Mouse (Mus musculus) neural tube, embryonic 14.5 days (tissue): Measurements from ENCODE around the gene Dnah1. TPM values are rescaled to one million over a fixed set of nuclear protein-coding genes. Genes with fewer than 3 reads are reported as not detected.

Experiments
- ATAC-seq: fragments of 200-750 bp; cut with Nextera tagmentation; 2 replicates; pipeline ENCODE4 v1.8.0; 2017; ENCODE audit warnings: low read depth, mild to moderate bottlenecking, moderate TSS enrichment, moderate library complexity
- H3K27ac ChIP-seq: fragments of 300-500 bp; sonication (generic); 2 replicates; pipeline ENCODE4 v1.5.1; 2014; ENCODE audit warnings: low read depth, mild to moderate bottlenecking, control low read depth, low read length, moderate library complexity, mixed read lengths
- H3K27me3 ChIP-seq: fragments of 300-500 bp; sonication (generic); 2 replicates; pipeline ENCODE4 v1.6.1; 2014; ENCODE audit warnings: low read length; ENCODE audit not compliant: control insufficient read depth, insufficient read depth
- H3K36me3 ChIP-seq: fragments of 300-500 bp; sonication (generic); 2 replicates; pipeline ENCODE4 v1.6.1; 2014; ENCODE audit warnings: low read length, mixed read lengths; ENCODE audit not compliant: control insufficient read depth, insufficient read depth
- H3K4me1 ChIP-seq: fragments of 300-500 bp; sonication (generic); 2 replicates; pipeline ENCODE4 v1.6.1; 2014; ENCODE audit warnings: low read length; ENCODE audit not compliant: control insufficient read depth, insufficient read depth
- H3K4me2 ChIP-seq: fragments of 300-500 bp; sonication (generic); 2 replicates; pipeline ENCODE4 v1.6.1; 2014; ENCODE audit warnings: mild to moderate bottlenecking, low read depth, low read length, control low read depth
- H3K4me3 ChIP-seq: fragments of 300-500 bp; sonication (generic); 2 replicates; pipeline ENCODE4 v1.5.1; 2014; ENCODE audit warnings: low read depth, low read length, control low read depth, mixed read lengths
- H3K9ac ChIP-seq: fragments of 300-500 bp; sonication (generic); replicated peaks from 2 replicates; pipeline ENCODE4 v1.6.1; 2014; ENCODE audit warnings: low read depth, mild to moderate bottlenecking, control low read depth, low read length, mixed read lengths
- H3K9me3 ChIP-seq: fragments of 300-500 bp; sonication (generic); 2 replicates; pipeline ENCODE4 v1.6.1; 2016; ENCODE audit warnings: low read length; ENCODE audit not compliant: control insufficient read depth
- WGBS: fragments of 180-500 bp; shearing (Covaris S2); extraction: QIAGEN DNeasy Blood & Tissue Kit; methylation state at CpG from one replicate; pipeline ENCODE4 v1.1.7; 2014; 5-methylcytosine and 5-hydroxymethylcytosine counted together
- polyA plus RNA-seq: library from polyadenylated mRNA; unstranded; fragments of >200 nt; fragmentation: Nextera tagmentation; extraction: Ambion mirVana; gene quantifications from 2 replicates; pipeline ENCODE4 v1.2.1, GENCODE M21; 2014

Gene Dnah1
- polyA plus RNA-seq, 1 experiment from 2014 or later = 4.0 TPM

DNA sequence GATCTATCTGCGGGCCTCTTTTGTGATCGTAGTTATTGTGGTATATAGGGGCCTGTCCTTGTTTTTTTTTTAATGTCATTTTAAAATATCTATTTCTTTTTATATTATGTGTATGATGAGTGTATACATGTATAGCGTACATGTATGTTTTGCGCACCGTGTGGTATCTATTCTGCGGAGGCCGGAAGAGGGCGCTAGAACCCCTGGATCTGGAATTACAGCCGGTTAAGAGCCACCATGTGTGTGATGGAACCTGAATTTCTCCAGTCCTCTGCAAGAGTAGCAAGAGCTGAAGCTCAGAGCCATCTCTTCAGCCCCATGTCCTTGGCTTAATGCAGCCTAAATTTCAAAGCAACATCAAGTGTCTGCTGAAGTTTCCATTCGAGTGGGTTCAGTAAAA, 1.2 kb upstream of the Dnah1 start:
- no peak for ATAC-seq
- H3K4me3 ChIP-seq = no peak overlapping the region
- no peak overlapping the region for H3K9ac ChIP-seq
- no peaks in the 10 kb centered on the region for H3K4me1 ChIP-seq
- 64% methylated on average over 10 of the region's 10 CpGs for WGBS
- H3K27me3 ChIP-seq = no peaks in the 10 kb centered on the region
- H3K4me2 ChIP-seq = no peak overlapping the region
- no peaks in the 10 kb centered on the region for H3K36me3 ChIP-seq
- H3K9me3 ChIP-seq = no peaks in the 10 kb centered on the region
- H3K27ac ChIP-seq = no peak overlapping the region

DNA sequence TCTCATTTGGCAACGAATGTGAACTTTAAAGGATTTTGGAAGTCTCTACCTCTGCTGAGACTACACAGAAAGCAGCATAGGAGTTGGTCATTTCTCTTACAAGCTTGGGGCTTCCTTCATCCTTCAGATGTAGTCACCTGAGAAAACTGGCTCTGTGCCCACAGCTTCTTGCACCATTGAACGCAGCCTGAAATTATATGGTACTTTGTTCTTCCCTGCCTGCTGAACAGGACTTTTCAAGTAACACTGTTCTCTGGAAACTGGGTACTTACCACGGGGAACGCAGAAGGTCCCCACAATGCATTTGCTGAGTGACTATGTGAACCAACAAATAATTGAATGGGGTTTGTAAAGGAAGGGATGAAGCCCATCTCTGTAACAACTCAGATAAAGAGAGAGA, 507 bp downstream of the Dnah1 start:
- H3K9me3 ChIP-seq = no peaks in the 10 kb centered on the region
- no peaks in the 10 kb centered on the region for H3K27me3 ChIP-seq
- WGBS = 80% methylated on average over 4 of the region's 4 CpGs
- no peaks in the 10 kb centered on the region for H3K36me3 ChIP-seq
- no peak overlapping the region for H3K9ac ChIP-seq
- H3K4me3 ChIP-seq = no peak overlapping the region
- no peaks in the 10 kb centered on the region for H3K4me1 ChIP-seq
- no peak overlapping the region for H3K27ac ChIP-seq
- peak overlapping the region; percentile 46; the same call in 1 of the 2 replicates for H3K4me2 ChIP-seq
- no peak for ATAC-seq

DNA sequence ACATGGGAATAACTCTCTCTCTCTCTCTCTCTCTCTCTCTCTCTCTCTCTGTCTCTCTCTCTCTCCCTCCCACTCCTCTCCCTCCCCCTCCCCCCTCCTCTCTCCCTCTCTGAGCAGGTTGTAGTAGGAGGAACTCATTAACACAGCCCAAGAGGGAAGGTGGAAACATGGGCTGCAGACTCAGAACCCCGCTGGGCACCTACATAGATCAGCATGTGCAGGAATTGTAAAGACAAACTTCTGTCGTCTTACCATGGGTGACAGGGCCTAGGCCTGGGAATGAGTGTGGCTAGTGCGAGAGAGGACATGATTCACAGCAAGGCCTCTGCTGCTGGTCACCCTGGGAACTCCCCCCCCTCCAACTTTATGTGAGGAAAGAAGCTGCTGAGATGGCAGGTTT, 1.5 kb downstream of the Dnah1 start:
- H3K9ac ChIP-seq = no peak overlapping the region
- no peak for ATAC-seq
- no peaks in the 10 kb centered on the region for H3K36me3 ChIP-seq
- H3K9me3 ChIP-seq = no peaks in the 10 kb centered on the region
- H3K4me2 ChIP-seq = no peak overlapping the region
- H3K27me3 ChIP-seq = no peaks in the 10 kb centered on the region
- H3K4me1 ChIP-seq = no peaks in the 10 kb centered on the region
- no peak overlapping the region for H3K27ac ChIP-seq
- H3K4me3 ChIP-seq = no peak overlapping the region
- 86% methylated on average over 3 of the region's 3 CpGs for WGBS

DNA sequence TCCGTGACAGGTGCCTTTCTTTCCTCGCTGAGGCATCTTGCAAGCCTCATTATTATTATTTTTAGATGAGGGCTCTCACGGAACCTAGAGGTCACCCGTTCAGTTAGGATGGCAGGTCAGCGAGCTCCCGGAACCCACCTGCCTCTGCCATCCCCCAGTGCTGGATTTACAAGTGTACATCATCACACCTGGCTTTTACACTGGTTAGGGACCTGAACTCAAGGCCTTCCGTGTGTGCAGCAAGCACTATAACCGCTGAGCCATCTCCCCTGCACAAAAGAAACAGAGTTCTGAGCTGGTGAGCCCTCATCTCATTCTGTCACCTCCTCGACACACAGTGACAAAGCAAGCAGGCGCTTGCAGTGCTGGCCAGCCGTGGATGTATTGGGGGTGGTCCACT, 2.5 kb downstream of the Dnah1 start:
- Histone ChIP-seq H3K9me3 (no peaks in the 10 kb centered on the region), H3K36me3 (no peaks in the 10 kb centered on the region), H3K27ac (no peak overlapping the region), H3K9ac (no peak overlapping the region), H3K27me3 (no peaks in the 10 kb centered on the region), H3K4me1 (no peaks in the 10 kb centered on the region), H3K4me3 (no peak overlapping the region), H3K4me2 (no peak overlapping the region)
- WGBS = 89% methylated on average over 11 of the region's 11 CpGs
- no peak for ATAC-seq

DNA sequence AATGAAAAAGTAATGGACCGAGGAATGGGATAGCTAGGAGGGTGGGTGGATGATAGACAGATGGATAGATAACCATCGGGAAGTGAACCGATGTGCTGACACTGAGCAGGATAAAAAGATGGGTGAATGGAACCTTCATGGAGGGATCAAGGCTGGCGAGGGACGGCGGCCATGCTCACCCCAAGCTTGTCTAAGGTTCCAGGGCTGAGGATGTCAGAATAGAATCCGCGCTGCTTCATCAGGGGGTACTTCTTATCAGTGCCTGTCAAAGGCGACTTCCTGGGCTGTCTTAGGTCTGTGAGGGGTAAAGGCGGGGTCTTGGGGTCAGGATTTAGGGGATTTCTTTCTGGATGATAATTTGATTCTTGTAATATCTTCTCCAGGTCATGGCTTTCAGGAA, 4.2 kb downstream of the Dnah1 start:
- ATAC-seq = no peak
- Histone ChIP-seq H3K9me3 (no peaks in the 10 kb centered on the region), H3K27me3 (no peaks in the 10 kb centered on the region), H3K4me3 (no peak overlapping the region), H3K4me1 (no peaks in the 10 kb centered on the region), H3K27ac (no peak overlapping the region), H3K36me3 (no peaks in the 10 kb centered on the region), H3K4me2 (no peak overlapping the region), H3K9ac (no peak overlapping the region)
- 93% methylated on average over 10 of the region's 10 CpGs for WGBS

DNA sequence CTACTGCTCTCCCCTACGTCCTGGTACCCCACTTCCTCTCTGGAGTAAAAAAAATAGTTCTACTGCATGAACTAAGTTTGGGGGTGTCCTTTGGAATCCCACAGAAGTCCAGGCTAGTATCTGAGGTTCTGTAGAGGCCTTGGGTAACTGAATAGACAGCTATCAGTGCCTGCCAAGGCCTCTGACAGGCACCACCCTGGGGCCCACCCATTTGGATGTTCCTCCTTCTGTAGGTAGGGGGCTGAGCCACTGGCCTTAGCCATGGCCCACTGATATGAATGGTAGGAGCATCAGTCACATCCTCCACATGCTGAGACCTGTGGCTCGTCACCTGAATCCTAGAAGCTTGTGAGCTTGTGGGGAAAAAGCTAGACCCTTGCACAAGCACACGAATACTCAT, 5.9 kb downstream of the Dnah1 start:
- H3K9ac ChIP-seq = no peak overlapping the region
- 83% methylated on average over 3 of the region's 3 CpGs for WGBS
- no peak overlapping the region for H3K27ac ChIP-seq
- H3K36me3 ChIP-seq = no peaks in the 10 kb centered on the region
- H3K9me3 ChIP-seq = no peaks in the 10 kb centered on the region
- H3K4me1 ChIP-seq = no peaks in the 10 kb centered on the region
- H3K4me3 ChIP-seq = no peak overlapping the region
- H3K27me3 ChIP-seq = no peaks in the 10 kb centered on the region
- H3K4me2 ChIP-seq = no peak overlapping the region
- no peak for ATAC-seq

DNA sequence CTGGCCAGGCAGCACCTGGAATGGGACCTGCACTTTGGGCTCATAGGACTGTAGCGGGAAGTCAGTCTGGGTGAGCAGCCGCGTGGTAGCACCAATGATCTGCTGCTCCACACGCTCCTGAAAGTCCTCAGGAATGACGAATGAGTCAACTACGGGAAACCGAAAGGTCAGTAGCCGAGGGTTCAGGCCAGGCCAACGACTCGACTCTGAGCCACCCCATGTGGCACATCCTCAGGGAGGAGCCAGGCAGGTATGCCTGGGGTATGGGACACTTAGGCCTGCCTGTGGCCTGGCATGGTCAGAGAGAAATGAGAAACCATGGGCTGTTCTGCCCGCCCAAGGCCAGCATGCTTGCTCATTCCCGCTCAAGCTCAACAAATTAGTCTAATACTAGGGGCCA, 7.1 kb downstream of the Dnah1 start:
- H3K4me1 ChIP-seq = no peaks in the 10 kb centered on the region
- no peak overlapping the region for H3K4me2 ChIP-seq
- no peak overlapping the region for H3K9ac ChIP-seq
- ATAC-seq = no peak
- H3K9me3 ChIP-seq = no peaks in the 10 kb centered on the region
- no peak overlapping the region for H3K27ac ChIP-seq
- WGBS = 75% methylated on average over 12 of the region's 12 CpGs
- no peak overlapping the region for H3K4me3 ChIP-seq
- H3K27me3 ChIP-seq = no peaks in the 10 kb centered on the region
- H3K36me3 ChIP-seq = no peaks in the 10 kb centered on the region

DNA sequence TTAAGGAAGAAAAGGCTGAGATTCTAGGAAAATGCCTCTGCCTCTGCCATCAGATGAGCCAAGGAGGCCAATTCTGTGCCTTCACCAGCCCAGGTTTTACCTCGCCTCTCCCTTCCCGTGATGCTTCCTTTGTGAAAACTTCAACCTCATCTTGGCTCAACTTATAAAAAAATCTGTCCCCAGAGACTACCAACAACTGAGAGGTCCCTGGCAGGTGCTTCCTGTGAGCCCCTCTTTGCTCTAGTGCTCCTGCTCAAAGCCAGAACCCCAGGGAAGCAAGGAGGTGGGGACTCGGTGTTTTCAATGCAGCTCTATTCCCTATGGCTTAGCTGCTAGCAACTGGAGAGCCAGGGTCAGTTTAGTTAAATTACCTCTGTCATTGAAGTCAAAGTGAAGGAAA, 10.5 kb downstream of the Dnah1 start:
- 62% methylated on average over 3 of the region's 3 CpGs for WGBS
- ATAC-seq = no peak

DNA sequence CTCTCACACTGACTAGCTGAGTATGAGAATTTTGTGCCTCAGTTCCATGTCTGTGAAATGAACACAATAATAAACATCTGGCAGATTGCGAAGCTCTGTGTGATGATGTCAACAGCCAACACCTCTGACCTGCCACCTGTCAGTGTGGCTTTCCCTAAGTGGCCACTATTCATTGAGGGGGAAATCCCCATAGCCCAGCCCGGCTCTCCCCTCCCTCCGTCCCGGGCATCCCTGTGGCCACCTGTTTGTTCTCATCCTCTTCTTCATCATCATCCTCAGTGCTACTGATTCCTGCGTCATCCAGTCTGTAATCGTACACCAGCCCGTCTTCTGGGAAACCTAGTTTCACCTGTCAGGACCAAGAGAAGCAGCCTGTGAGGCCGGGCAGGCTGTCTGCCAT, 38.0 kb downstream of the Dnah1 start:
- no peaks in the 10 kb centered on the region for H3K9me3 ChIP-seq
- H3K36me3 ChIP-seq = no peaks in the 10 kb centered on the region
- no peak overlapping the region for H3K4me2 ChIP-seq
- no peak overlapping the region for H3K9ac ChIP-seq
- no peak overlapping the region for H3K4me3 ChIP-seq
- 90% methylated on average over 8 of the region's 8 CpGs for WGBS
- ATAC-seq = no peak
- no peaks in the 10 kb centered on the region for H3K4me1 ChIP-seq
- H3K27me3 ChIP-seq = no peaks in the 10 kb centered on the region
- no peak overlapping the region for H3K27ac ChIP-seq

More for the DNA sequence above, 10.5 kb downstream of the Dnah1 start:
- Histone ChIP-seq H3K9me3 (no peaks in the 10 kb centered on the region), H3K27me3 (no peaks in the 10 kb centered on the region), H3K4me3 (no peak overlapping the region), H3K27ac (no peak overlapping the region), H3K36me3 (no peaks in the 10 kb centered on the region), H3K4me1 (no peaks in the 10 kb centered on the region), H3K9ac (no peak overlapping the region), H3K4me2 (no peak overlapping the region)

DNA sequence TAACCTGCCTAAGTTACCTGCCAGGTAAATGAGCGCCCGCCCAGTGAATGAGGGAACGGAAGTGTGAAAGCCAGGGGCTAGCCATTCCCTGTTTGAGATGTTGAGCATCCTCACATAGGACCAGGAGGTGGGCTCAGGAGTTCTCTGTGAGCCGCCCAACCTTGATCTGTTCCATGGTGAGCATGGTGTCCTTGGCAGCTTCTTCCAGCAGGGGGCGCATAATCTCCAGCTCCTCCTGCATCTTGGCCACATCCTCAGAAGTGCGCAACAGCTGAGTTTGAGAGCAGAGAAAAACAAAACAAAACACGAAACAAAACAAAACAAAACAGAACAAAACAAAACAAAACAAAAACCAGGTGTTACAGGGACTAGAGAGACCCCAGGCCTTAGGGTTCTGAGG, 51.5 kb downstream of the Dnah1 start:
- Histone ChIP-seq H3K4me1 (peaks cover 19% of the 10 kb centered on the region), H3K36me3 (no peaks in the 10 kb centered on the region), H3K4me2 (no peak overlapping the region), H3K27me3 (no peaks in the 10 kb centered on the region), H3K4me3 (no peak overlapping the region), H3K9me3 (no peaks in the 10 kb centered on the region), H3K27ac (no peak overlapping the region), H3K9ac (no peak overlapping the region)
- ATAC-seq = no peak
- 18% methylated on average over 7 of the region's 7 CpGs for WGBS
